Mouse (Mus musculus): ENCODE data around the gene Ift122. TPM values are rescaled to one million over a fixed set of nuclear protein-coding genes. Genes with fewer than 3 reads are reported as not detected.

Ift122 gene
- polyA plus RNA-seq, 1 experiment from 2014 or later: 29.4 TPM

GRCm38 (mm10) chr6:115973881-115974662 lies 120.8 kb downstream of the Ift122 start:
- ATAC-seq (ENCODE audit: insufficient number of reproducible peaks, low FRiP score, low TSS enrichment, low read depth): no peak
- H3K9me3 ChIP-seq (ENCODE audit: control insufficient read depth, low read length): no peaks in the 10 kb centered on the region
- no peaks in the 10 kb centered on the region for H3K36me3 ChIP-seq (ENCODE audit: control insufficient read depth, insufficient read depth, low read length)
- WGBS: 77% methylated on average over 16 of the region's 16 CpGs
- H3K4me1 ChIP-seq (ENCODE audit: control insufficient read depth, insufficient read depth, low read length): peaks cover 21% of the 10 kb centered on the region
- no peaks in the 10 kb centered on the region for H3K27me3 ChIP-seq (ENCODE audit: control insufficient read depth, insufficient read depth, low read length)
- H3K4me3 ChIP-seq (ENCODE audit: low read depth, low read length): no peak overlapping the region
- H3K4me2 ChIP-seq (ENCODE audit: low read depth, severe bottlenecking): no peak overlapping the region
- no peak overlapping the region for H3K27ac ChIP-seq (replicated peaks; ENCODE audit: low read depth, low read length)
- no peak for DNase-seq (ENCODE audit: low spot score)
- H3K9ac ChIP-seq (ENCODE audit: low read length): no peak overlapping the region

- Histone ChIP-seq H3K4me3 (ENCODE audit: low read depth, low read length) (no peak overlapping the region), H3K4me1 (ENCODE audit: control insufficient read depth, insufficient read depth, low read length) (peaks cover 15% of the 10 kb centered on the region), H3K27me3 (ENCODE audit: control insufficient read depth, insufficient read depth, low read length) (no peaks in the 10 kb centered on the region), H3K9ac (ENCODE audit: low read length) (no peak overlapping the region), H3K27ac (replicated peaks; ENCODE audit: low read depth, low read length) (no peak overlapping the region), H3K9me3 (ENCODE audit: control insufficient read depth, low read length) (no peaks in the 10 kb centered on the region), H3K4me2 (ENCODE audit: low read depth, severe bottlenecking) (no peak overlapping the region), H3K36me3 (ENCODE audit: control insufficient read depth, insufficient read depth, low read length) (no peaks in the 10 kb centered on the region)
- DNase-seq (ENCODE audit: low spot score) (no peak), ATAC-seq (ENCODE audit: insufficient number of reproducible peaks, low FRiP score, low TSS enrichment, low read depth) (no peak)
- 90% methylated on average over 8 of the region's 8 CpGs for WGBS
Measured at GRCm38 (mm10) chr6:115975606-115976005, 122.3 kb downstream of the Ift122 start.

Other genes with a start within 250 kb of the Ift122 start
- 135 and 141 TPM in 2 replicates for gene Raf1, start 176.8 kb upstream of the Ift122 start, polyA plus RNA-seq (2014; fragmentation: Nextera tagmentation; extraction: Ambion mirVana)
- 2.2 and 2.6 TPM in 2 replicates for gene Tmem40, start 91.1 kb upstream of the Ift122 start, polyA plus RNA-seq (2014; fragmentation: Nextera tagmentation; extraction: Ambion mirVana)
- gene Cand2, start 78.9 kb upstream of the Ift122 start, polyA plus RNA-seq (2014; fragmentation: Nextera tagmentation; extraction: Ambion mirVana): 58.4 and 64.3 TPM in 2 replicates
- 2,129 and 2,157 TPM in 2 replicates for gene Rpl32, start 44.7 kb upstream of the Ift122 start, polyA plus RNA-seq (2014; fragmentation: Nextera tagmentation; extraction: Ambion mirVana)
- 0.40 and 0.72 TPM in 2 replicates for gene Efcab12, start 15.1 kb upstream of the Ift122 start, polyA plus RNA-seq (2014; fragmentation: Nextera tagmentation; extraction: Ambion mirVana)
- 32.5 and 34.6 TPM in 2 replicates for gene Mbd4, start 99 bp upstream of the Ift122 start, polyA plus RNA-seq (2014; fragmentation: Nextera tagmentation; extraction: Ambion mirVana)
- gene Rho, start 78.3 kb downstream of the Ift122 start, polyA plus RNA-seq (2014; fragmentation: Nextera tagmentation; extraction: Ambion mirVana): 0.03 TPM in 1 of 2 replicates, not detected in the other
- not detected in 2 replicates for gene H1foo, start 91.5 kb downstream of the Ift122 start, polyA plus RNA-seq (2014; fragmentation: Nextera tagmentation; extraction: Ambion mirVana)
- 19.6 and 26.5 TPM in 2 replicates for gene Plxnd1, start 141.5 kb downstream of the Ift122 start, polyA plus RNA-seq (2014; fragmentation: Nextera tagmentation; extraction: Ambion mirVana)

Data from limb, embryonic 11.5 days (tissue).